Mouse (Mus musculus): ENCODE data around the gene Fam219a. TPM values are rescaled to one million over a fixed set of nuclear protein-coding genes. Genes with fewer than 3 reads are reported as not detected.

Fam219a gene
- polyA plus RNA-seq, 1 experiment from 2014 or later = 1.9 TPM

GRCm38 (mm10) chr4:41477648-41478160, 91.6 kb downstream of the Fam219a start:
- Histone ChIP-seq H3K36me3 (ENCODE audit: control insufficient read depth, insufficient read depth, low read length) (no peaks in the 10 kb centered on the region), H3K4me3 (ENCODE audit: low read length) (no peak overlapping the region), H3K9ac (ENCODE audit: low read length) (no peak overlapping the region), H3K27me3 (ENCODE audit: control insufficient read depth, insufficient read depth, low read depth, low read length) (no peaks in the 10 kb centered on the region), H3K27ac (ENCODE audit: low read length) (no peak overlapping the region), H3K4me2 (ENCODE audit: low read depth, low read length) (no peak overlapping the region), H3K4me1 (replicated peaks; ENCODE audit: control insufficient read depth, insufficient read depth, low read length) (peaks cover 15% of the 10 kb centered on the region), H3K9me3 (ENCODE audit: control insufficient read depth, low read length) (no peaks in the 10 kb centered on the region)
- no peak for ATAC-seq (ENCODE audit: low read depth)
- 85% methylated on average over 9 of the region's 9 CpGs for WGBS

- no peak for ATAC-seq (ENCODE audit: low read depth)
- Histone ChIP-seq H3K4me3 (ENCODE audit: low read length) (no peak overlapping the region), H3K9me3 (ENCODE audit: control insufficient read depth, low read length) (no peaks in the 10 kb centered on the region), H3K4me1 (replicated peaks; ENCODE audit: control insufficient read depth, insufficient read depth, low read length) (no peaks in the 10 kb centered on the region), H3K4me2 (ENCODE audit: low read depth, low read length) (no peak overlapping the region), H3K36me3 (ENCODE audit: control insufficient read depth, insufficient read depth, low read length) (no peaks in the 10 kb centered on the region), H3K9ac (ENCODE audit: low read length) (no peak overlapping the region), H3K27ac (ENCODE audit: low read length) (no peak overlapping the region), H3K27me3 (ENCODE audit: control insufficient read depth, insufficient read depth, low read depth, low read length) (no peaks in the 10 kb centered on the region)
- 76% methylated on average over 1 of the region's 1 CpGs for whole genome bisulfite sequencing
Measured at GRCm38 (mm10) chr4:41471384-41471689, 98.0 kb downstream of the Fam219a start.

DNA sequence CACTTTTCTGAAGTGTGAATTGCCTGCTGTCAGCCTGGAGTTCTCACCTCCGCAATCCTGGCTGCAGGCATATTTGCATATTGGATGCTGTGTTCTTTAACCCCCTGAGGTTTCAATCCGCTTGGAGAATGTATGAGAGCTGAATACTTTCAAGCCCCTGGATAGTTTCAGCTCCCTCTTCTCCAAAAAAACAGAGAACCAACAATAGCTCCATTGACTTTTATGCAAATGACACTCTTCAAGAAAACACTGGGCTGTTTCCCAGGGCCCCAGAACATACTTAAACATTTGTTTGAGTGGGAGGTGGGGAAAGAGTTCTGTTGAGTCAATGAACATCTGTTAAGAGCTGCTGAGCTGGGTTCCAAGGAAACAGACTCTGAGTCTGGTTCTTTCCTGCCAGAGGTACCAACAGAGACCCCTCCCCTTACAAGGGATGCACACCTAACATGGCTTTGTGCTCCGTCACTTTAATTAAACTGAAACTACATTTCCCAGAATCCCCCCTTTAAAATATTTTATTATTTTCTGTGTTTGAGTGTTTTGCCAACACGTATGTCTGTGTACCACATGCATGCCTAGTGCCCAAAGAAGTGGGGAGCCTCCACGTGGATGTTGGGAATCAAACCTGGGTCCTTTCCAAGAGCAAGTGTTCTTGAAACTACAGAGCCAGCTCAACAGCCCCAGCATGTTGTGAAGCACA, 98.5 kb downstream of the Fam219a start:
- H3K4me2 ChIP-seq (ENCODE audit: low read depth, low read length) = no peak overlapping the region
- H3K36me3 ChIP-seq (ENCODE audit: control insufficient read depth, insufficient read depth, low read length) = no peaks in the 10 kb centered on the region
- no peak overlapping the region for H3K27ac ChIP-seq (ENCODE audit: low read length)
- no peaks in the 10 kb centered on the region for H3K9me3 ChIP-seq (ENCODE audit: control insufficient read depth, low read length)
- WGBS = 53% methylated on average over 5 of the region's 5 CpGs
- H3K4me1 ChIP-seq (replicated peaks; ENCODE audit: control insufficient read depth, insufficient read depth, low read length) = peaks cover under 1% of the 10 kb centered on the region; the same call in 1 of the 2 replicates
- no peak for ATAC-seq (ENCODE audit: low read depth)
- H3K4me3 ChIP-seq (ENCODE audit: low read length) = no peak overlapping the region
- no peaks in the 10 kb centered on the region for H3K27me3 ChIP-seq (ENCODE audit: control insufficient read depth, insufficient read depth, low read depth, low read length)
- no peak overlapping the region for H3K9ac ChIP-seq (ENCODE audit: low read length)

GRCm38 (mm10) chr4:41470051-41470683, 99.2 kb downstream of the Fam219a start:
- H3K9me3 ChIP-seq (ENCODE audit: control insufficient read depth, low read length) = no peaks in the 10 kb centered on the region
- WGBS = 54% methylated on average over 7 of the region's 7 CpGs
- no peaks in the 10 kb centered on the region for H3K27me3 ChIP-seq (ENCODE audit: control insufficient read depth, insufficient read depth, low read depth, low read length)
- H3K4me2 ChIP-seq (ENCODE audit: low read depth, low read length) = no peak overlapping the region
- H3K9ac ChIP-seq (ENCODE audit: low read length) = no peak overlapping the region
- H3K27ac ChIP-seq (ENCODE audit: low read length) = no peak overlapping the region
- H3K36me3 ChIP-seq (ENCODE audit: control insufficient read depth, insufficient read depth, low read length) = no peaks in the 10 kb centered on the region
- no peak overlapping the region for H3K4me3 ChIP-seq (ENCODE audit: low read length)
- H3K4me1 ChIP-seq (replicated peaks; ENCODE audit: control insufficient read depth, insufficient read depth, low read length) = peaks cover 2% of the 10 kb centered on the region; the same call in 1 of the 2 replicates
- no peak for ATAC-seq (ENCODE audit: low read depth)

- 80% methylated on average over 10 of the region's 10 CpGs for WGBS
- Histone ChIP-seq H3K27ac (ENCODE audit: low read length) (no peak overlapping the region), H3K36me3 (ENCODE audit: control insufficient read depth, insufficient read depth, low read length) (no peaks in the 10 kb centered on the region), H3K4me3 (ENCODE audit: low read length) (no peak overlapping the region), H3K27me3 (ENCODE audit: control insufficient read depth, insufficient read depth, low read depth, low read length) (no peaks in the 10 kb centered on the region), H3K9me3 (ENCODE audit: control insufficient read depth, low read length) (no peaks in the 10 kb centered on the region), H3K4me2 (ENCODE audit: low read depth, low read length) (no peak overlapping the region), H3K9ac (ENCODE audit: low read length) (no peak overlapping the region), H3K4me1 (replicated peaks; ENCODE audit: control insufficient read depth, insufficient read depth, low read length) (peaks cover 2% of the 10 kb centered on the region; the same call in 1 of the 2 replicates)
- no peak for ATAC-seq (ENCODE audit: low read depth)
Measured at GRCm38 (mm10) chr4:41469199-41469598, 100.1 kb downstream of the Fam219a start.

DNA sequence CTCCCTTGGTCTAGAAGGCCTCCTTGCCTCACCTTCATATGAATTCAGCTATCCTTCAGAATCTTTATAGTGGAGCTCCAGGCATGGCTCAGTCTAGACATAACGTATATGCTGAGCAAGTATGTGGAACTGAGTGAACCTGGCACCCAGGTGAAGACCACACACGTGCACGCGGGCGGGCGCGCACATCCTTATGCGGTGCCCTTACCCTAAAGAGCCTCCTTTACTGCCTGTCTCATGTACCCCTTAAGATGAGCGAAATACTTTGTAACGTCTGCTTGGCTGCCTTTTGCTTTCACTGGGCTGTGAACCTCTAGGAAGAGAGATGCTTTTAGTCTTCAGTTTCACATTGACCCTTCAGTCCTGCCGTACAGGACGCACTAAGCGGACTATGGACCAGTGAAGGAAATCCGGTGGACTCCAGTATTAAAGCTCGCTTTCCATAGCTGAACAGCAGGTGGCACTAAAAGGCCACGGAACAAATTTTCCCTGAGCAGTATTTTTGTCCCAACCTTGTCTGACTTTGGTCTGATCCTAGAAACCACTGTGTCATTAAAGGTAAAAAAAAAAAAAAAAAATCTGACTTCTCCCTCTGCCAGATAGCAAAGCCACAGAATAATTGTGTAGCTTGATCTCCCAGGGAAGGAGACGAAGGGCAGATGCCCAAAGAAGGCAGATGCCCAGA, 100.8 kb downstream of the Fam219a start:
- Histone ChIP-seq H3K27me3 (ENCODE audit: control insufficient read depth, insufficient read depth, low read depth, low read length) (no peaks in the 10 kb centered on the region), H3K9me3 (ENCODE audit: control insufficient read depth, low read length) (no peaks in the 10 kb centered on the region), H3K27ac (ENCODE audit: low read length) (no peak overlapping the region), H3K4me3 (ENCODE audit: low read length) (no peak overlapping the region), H3K9ac (ENCODE audit: low read length) (no peak overlapping the region), H3K4me1 (replicated peaks; ENCODE audit: control insufficient read depth, insufficient read depth, low read length) (peaks cover 6% of the 10 kb centered on the region; the same call in 1 of the 2 replicates), H3K4me2 (ENCODE audit: low read depth, low read length) (no peak overlapping the region), H3K36me3 (ENCODE audit: control insufficient read depth, insufficient read depth, low read length) (no peaks in the 10 kb centered on the region)
- 54% methylated on average over 17 of the region's 17 CpGs for WGBS
- ATAC-seq (ENCODE audit: low read depth) = no peak

Other genes with a start within 250 kb of the Fam219a start
- gene Ubap1, start 220.5 kb downstream of the Fam219a start, polyA plus RNA-seq (2015; fragmentation: Nextera tagmentation; extraction: Ambion mirVana) = 42.6 and 46.9 TPM in 2 replicates
- gene Kif24, start 104.7 kb downstream of the Fam219a start, polyA plus RNA-seq (2015; fragmentation: Nextera tagmentation; extraction: Ambion mirVana) = 8.3 and 8.4 TPM in 2 replicates
- 46.9 and 47.6 TPM in 2 replicates for gene Nudt2, start 104.4 kb downstream of the Fam219a start, polyA plus RNA-seq (2015; fragmentation: Nextera tagmentation; extraction: Ambion mirVana)
- gene AI464131, start 66.5 kb downstream of the Fam219a start, polyA plus RNA-seq (2015; fragmentation: Nextera tagmentation; extraction: Ambion mirVana) = 6.0 and 6.4 TPM in 2 replicates
- 15.7 and 18.6 TPM in 2 replicates for gene 1110017D15Rik, start 52.2 kb downstream of the Fam219a start, polyA plus RNA-seq (2015; fragmentation: Nextera tagmentation; extraction: Ambion mirVana)
- 2.9 and 4.0 TPM in 2 replicates for gene Dnaic1, start 237 bp upstream of the Fam219a start, polyA plus RNA-seq (2015; fragmentation: Nextera tagmentation; extraction: Ambion mirVana)
- 7.8 and 8.1 TPM in 2 replicates for gene Enho, start 70.8 kb upstream of the Fam219a start, polyA plus RNA-seq (2015; fragmentation: Nextera tagmentation; extraction: Ambion mirVana)
- gene Cntfr, start 127.6 kb upstream of the Fam219a start, polyA plus RNA-seq (2015; fragmentation: Nextera tagmentation; extraction: Ambion mirVana) = 6.9 and 8.4 TPM in 2 replicates
- gene Il11ra1, start 130.5 kb upstream of the Fam219a start, polyA plus RNA-seq (2015; fragmentation: Nextera tagmentation; extraction: Ambion mirVana) = 111 and 120 TPM in 2 replicates
- 80.5 and 85.0 TPM in 2 replicates for gene Rpp25l, start 144.0 kb upstream of the Fam219a start, polyA plus RNA-seq (2015; fragmentation: Nextera tagmentation; extraction: Ambion mirVana)
- gene Dctn3, start 153.6 kb upstream of the Fam219a start, polyA plus RNA-seq (2015; fragmentation: Nextera tagmentation; extraction: Ambion mirVana) = 137 and 156 TPM in 2 replicates
- gene Arid3c, start 161.6 kb upstream of the Fam219a start, polyA plus RNA-seq (2015; fragmentation: Nextera tagmentation; extraction: Ambion mirVana) = not detected in 2 replicates
- gene Galt, start 185.7 kb upstream of the Fam219a start, polyA plus RNA-seq (2015; fragmentation: Nextera tagmentation; extraction: Ambion mirVana) = 36.5 and 39.6 TPM in 2 replicates
- gene Sigmar1, start 186.6 kb upstream of the Fam219a start, polyA plus RNA-seq (2015; fragmentation: Nextera tagmentation; extraction: Ambion mirVana) = 69.9 and 72.2 TPM in 2 replicates
- gene Ccl27a, start 204.7 kb upstream of the Fam219a start, polyA plus RNA-seq (2015; fragmentation: Nextera tagmentation; extraction: Ambion mirVana) = 30.5 and 33.2 TPM in 2 replicates